Mouse (Mus musculus) cerebellum, adult 2 months (tissue): Measurements from ENCODE around the gene Col4a3. TPM values are rescaled to one million over a fixed set of nuclear protein-coding genes. Genes with fewer than 3 reads are reported as not detected.

Experiments
- DNase-seq, 2 experiments: peaks; one replicate each; pipeline ENCODE4 v3.0.0; 2021
- H3K27ac ChIP-seq: fragments of 200-500 bp; 2 replicates; pipeline ENCODE4 v1.5.1; 2012; ENCODE audit warnings: low read length, control low read depth, inconsistent platforms; ENCODE audit not compliant: insufficient read depth
- H3K27me3 ChIP-seq: fragments of 200-500 bp; 2 replicates; pipeline ENCODE4 v1.6.1; 2012; ENCODE audit warnings: inconsistent platforms, mild to moderate bottlenecking, low read length, moderate library complexity; ENCODE audit not compliant: control insufficient read depth, insufficient read depth
- H3K4me1 ChIP-seq: fragments of 200-500 bp; 2 replicates; pipeline ENCODE4 v1.6.1; 2011; ENCODE audit warnings: low read length; ENCODE audit not compliant: control insufficient read depth, insufficient read depth
- H3K4me3 ChIP-seq: fragments of 200-500 bp; replicated peaks from 2 replicates; pipeline ENCODE3; 2011; ENCODE audit warnings: mild to moderate bottlenecking, low read depth, low read length, control low read depth; ENCODE audit not compliant: insufficient read depth
- CTCF ChIP-seq: fragments of 200-500 bp; IDR thresholded peaks from 2 replicates; pipeline ENCODE4 v1.5.1; 2011; ENCODE audit warnings: low read depth, mild to moderate bottlenecking, control low read depth, low read length, moderate library complexity, borderline replicate concordance; ENCODE audit not compliant: insufficient read depth
- POLR2A ChIP-seq: fragments of 200-500 bp; IDR thresholded peaks from 2 replicates; pipeline ENCODE4 v1.6.1; 2011; ENCODE audit warnings: low read length, control low read depth, borderline replicate concordance; ENCODE audit not compliant: insufficient read depth
- WGBS: fragments of 180-500 bp; shearing (Covaris S2); methylation state at CpG from one replicate; pipeline ENCODE4 v1.1.7; 2018; 5-methylcytosine and 5-hydroxymethylcytosine counted together
- polyA plus RNA-seq: library from polyadenylated mRNA; depleted of rRNA; stranded (reverse); fragments of >200 nt; gene quantifications from 2 replicates; pipeline ENCODE4 v1.2.3, GENCODE M21; 2012

Gene Col4a3
- polyA plus RNA-seq, 1 experiment: 0.54 TPM

DNA sequence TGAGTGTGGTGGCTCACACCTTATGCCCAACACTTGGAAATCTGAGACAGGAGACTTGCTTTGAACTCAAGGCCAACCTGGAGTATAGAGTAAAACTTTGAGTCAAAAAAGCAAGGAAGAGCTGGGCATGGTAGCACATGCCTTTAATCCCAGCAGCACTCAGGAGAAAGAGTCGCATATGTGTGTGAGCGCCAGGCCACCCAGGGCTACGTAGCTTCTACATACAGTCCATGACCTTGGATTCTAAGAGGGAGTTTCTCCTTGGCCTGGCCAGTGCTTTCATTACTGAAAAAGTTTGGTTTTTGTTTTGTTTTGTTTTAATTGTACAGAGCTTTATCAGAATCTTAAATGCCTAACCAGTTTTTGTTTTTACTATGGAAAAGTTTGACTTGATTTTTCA is 157.2 kb downstream of the Col4a3 start:
- Histone ChIP-seq H3K4me1 (no peaks in the 10 kb centered on the region), H3K4me3 (no peak overlapping the region), H3K27ac (no peak overlapping the region), H3K27me3 (no peaks in the 10 kb centered on the region)
- WGBS: 81% methylated on average over 3 of the region's 3 CpGs
- no peak for DNase-seq
- no peak for TF ChIP-seq CTCF
- no peak for TF ChIP-seq POLR2A

DNA sequence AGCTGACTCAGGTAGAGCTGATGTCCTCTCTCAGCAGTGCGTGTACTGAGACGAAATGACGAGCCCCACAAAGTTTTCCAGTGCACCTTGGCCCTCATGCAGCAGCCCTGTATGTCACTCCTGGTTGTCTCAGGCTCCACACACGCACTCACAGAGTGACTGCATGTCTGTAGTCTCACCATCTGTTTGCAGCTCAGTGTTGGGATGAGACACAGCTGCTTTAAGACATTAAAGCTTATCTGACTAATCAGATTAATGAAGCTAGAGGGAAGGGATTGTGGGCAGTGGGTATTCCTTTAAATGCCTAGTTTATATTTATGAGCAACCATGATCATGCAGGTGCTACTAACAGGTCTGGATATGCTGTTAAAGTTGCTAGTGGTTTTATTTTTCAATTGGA is 159.7 kb downstream of the Col4a3 start:
- TF ChIP-seq POLR2A (no peak), CTCF (no peak)
- 66% methylated on average over 4 of the region's 4 CpGs for WGBS
- Histone ChIP-seq H3K4me1 (no peaks in the 10 kb centered on the region), H3K27ac (no peak overlapping the region), H3K4me3 (no peak overlapping the region), H3K27me3 (no peaks in the 10 kb centered on the region)
- no peak for DNase-seq

DNA sequence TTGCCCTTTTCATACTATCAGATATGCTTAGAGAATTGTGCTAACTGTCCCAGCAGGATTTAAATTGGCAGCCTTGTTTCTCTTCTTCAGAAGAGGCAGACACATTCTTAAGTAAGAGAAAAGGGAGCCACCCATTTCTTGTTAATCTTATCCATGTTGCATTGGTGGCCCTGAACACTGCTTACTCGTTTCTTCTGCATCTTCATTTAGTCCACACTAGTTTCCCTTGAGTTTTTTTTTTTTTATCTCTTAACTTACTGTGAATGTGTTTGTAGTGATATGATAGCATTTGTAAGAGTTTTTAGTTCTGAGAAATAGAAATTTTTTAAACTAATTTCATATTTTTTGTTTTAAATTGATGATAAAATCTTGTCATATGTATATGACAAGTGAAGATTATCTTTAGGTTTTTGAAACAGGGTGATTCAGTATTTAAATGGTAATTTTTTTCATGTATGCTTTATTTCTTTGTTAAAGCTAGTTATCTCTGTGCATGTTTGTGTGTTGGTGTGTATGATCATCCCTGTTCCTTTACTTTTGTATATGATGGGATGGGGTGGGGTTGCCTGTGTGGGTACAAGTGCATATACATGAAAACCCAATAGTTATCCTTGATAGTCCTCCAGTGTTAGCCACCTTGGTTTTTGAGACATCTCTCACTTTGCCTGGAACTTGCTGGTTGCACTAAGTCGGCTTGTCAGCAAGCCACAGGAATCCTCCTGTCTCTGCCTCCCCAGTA is 161.2 kb downstream of the Col4a3 start:
- Histone ChIP-seq H3K4me3 (no peak overlapping the region), H3K27me3 (no peaks in the 10 kb centered on the region), H3K27ac (no peak overlapping the region), H3K4me1 (no peaks in the 10 kb centered on the region)
- TF ChIP-seq CTCF: no peak
- TF ChIP-seq POLR2A: no peak
- DNase-seq: no peak
- WGBS: 93% methylated on average over 2 of the region's 2 CpGs

DNA sequence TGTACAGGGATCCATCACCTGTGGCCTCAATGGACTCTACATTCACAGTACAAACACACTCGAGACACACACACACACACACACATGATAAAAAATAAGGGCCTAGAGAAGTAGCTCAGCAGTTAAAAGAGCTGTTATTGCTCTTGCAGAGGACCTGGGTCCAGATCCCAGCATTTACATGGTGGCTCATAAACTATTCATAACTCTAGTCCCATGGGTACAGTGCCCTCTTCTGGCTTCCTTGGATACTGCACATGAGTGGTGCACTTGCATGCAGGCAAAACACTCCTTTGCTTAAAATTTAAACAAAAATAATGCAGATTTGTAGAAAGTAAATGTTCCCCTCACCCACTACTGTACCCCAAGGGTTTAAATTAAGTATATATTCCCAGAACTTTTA is 172.8 kb downstream of the Col4a3 start:
- no peaks in the 10 kb centered on the region for H3K4me1 ChIP-seq
- no peak for DNase-seq
- no peak overlapping the region for H3K4me3 ChIP-seq
- no peaks in the 10 kb centered on the region for H3K27me3 ChIP-seq
- WGBS: 97% methylated on average over 1 of the region's 1 CpGs
- TF ChIP-seq POLR2A: no peak
- TF ChIP-seq CTCF: peak; percentile 15; the same call in 1 of the 2 replicates
- no peak overlapping the region for H3K27ac ChIP-seq

DNA sequence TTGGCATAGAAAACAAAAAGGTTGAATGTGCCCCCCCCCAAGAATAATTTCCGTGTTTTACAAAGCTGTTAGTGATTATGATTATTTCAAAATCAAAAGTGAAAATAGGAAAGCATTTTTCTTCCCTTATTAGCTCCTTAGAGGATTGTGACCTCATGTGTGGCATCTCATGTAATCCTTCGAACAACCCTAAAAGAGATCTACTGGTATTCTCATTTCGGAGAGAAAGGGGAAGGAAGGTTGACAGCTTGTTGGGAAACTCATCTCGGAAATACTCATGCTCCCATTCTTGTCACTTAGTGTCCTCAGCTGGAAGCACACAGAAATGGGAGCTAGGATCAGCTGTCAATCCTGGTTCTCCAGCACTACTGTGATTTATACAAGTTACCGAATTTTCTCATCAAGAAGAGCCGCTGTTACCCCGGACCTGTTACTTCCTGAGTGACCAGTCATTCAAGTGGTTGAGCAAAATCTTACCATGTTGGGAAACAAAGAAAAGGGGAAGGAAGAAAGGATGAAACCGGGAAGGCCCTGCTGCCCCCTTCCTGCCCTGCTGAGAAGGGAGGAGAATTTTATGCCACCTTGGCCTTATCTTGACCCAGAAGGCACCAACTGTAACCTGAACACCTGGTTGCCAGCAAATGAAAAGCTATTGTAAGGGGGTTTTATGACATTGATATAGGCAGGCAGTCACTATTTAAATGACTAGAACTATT is 174.9 kb downstream of the Col4a3 start:
- H3K4me3 ChIP-seq: no peak overlapping the region
- H3K27ac ChIP-seq: no peak overlapping the region
- DNase-seq: no peak
- WGBS: 92% methylated on average over 8 of the region's 8 CpGs
- H3K27me3 ChIP-seq: no peaks in the 10 kb centered on the region
- TF ChIP-seq CTCF (no peak), POLR2A (no peak)
- no peaks in the 10 kb centered on the region for H3K4me1 ChIP-seq

- Histone ChIP-seq H3K4me3 (no peak overlapping the region), H3K27ac (no peak overlapping the region), H3K4me1 (no peaks in the 10 kb centered on the region), H3K27me3 (no peaks in the 10 kb centered on the region)
- WGBS: 85% methylated on average over 1 of the region's 1 CpGs
- DNase-seq: no peak
- peak; percentile 12; the same call in 1 of the 2 replicates for TF ChIP-seq CTCF
- TF ChIP-seq POLR2A: no peak
Observed at GRCm38 (mm10) chr1:82762274-82762673, 175.6 kb downstream of the Col4a3 start.

DNA sequence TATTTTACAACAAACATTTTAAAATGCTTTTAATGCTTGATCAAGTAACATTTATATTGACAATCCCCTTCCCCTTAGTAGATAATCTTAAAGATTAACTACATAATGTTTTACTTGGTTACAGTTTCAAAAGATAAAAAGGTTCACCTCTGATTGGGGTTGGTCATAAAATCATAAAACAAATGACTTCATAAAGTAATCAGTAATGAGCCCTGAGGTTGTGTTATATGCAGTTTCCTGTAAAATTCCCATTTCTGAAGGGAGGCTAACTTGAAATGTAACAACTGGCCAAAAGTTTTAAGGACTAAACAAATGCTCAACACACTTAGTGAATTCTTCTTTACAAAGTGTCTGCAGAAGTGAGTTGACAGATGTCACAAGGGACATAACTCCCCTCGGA is 179.5 kb downstream of the Col4a3 start:
- H3K27me3 ChIP-seq: no peaks in the 10 kb centered on the region
- no peak overlapping the region for H3K4me3 ChIP-seq
- no peaks in the 10 kb centered on the region for H3K4me1 ChIP-seq
- H3K27ac ChIP-seq: no peak overlapping the region
- whole genome bisulfite sequencing: 21% methylated on average over 1 of the region's 1 CpGs
- TF ChIP-seq POLR2A (no peak), CTCF (no peak)
- no peak for DNase-seq

DNA sequence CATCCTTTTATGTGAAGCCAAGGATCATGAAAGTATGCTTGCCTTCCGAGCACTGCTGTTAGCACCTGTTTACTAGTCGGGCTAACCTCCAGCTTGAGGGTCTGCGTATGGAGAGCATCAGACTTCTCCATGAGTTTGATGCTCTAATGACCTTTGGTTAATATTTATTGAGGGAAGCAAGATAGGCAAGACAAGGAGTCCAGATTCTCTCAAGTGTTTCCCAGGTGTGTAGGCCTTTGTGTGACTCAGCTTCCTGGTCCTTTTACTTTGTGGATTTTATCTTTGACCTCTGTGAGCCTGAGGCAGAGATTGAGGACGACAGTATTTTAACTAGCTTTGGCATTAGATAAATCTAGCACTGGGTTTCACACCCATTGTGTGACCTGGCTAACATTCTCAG is 179.9 kb downstream of the Col4a3 start:
- WGBS: 60% methylated on average over 4 of the region's 4 CpGs
- Histone ChIP-seq H3K27ac (no peak overlapping the region), H3K27me3 (no peaks in the 10 kb centered on the region), H3K4me3 (no peak overlapping the region), H3K4me1 (no peaks in the 10 kb centered on the region)
- DNase-seq: no peak
- TF ChIP-seq CTCF (no peak), POLR2A (no peak)
